Mouse (Mus musculus) heart, postnatal 4 days (tissue): ENCODE data around the gene Olfr1508. TPM values are rescaled to one million over a fixed set of nuclear protein-coding genes. Genes with fewer than 3 reads are reported as not detected.
"Not testable (repeated sequence)": the region's sequence is repeated elsewhere in the genome, so short reads cannot be mapped to it uniquely, and the experiment has no call there.

Experiments used
- DNase-seq: peaks from one replicate; pipeline ENCODE4 v3.0.0; 2021
- total RNA-seq, 2 experiments: library from RNA; stranded (reverse); gene quantifications; 2 replicates each; pipeline ENCODE4 v1.2.3; 2021

Olfr1508 gene
- not detected for total RNA-seq

GRCm38 (mm10) chr14:52467395-52467794, at the start of gene Olfr1508:
Gene Olfr1508, minus strand, starts transcription at chr14:52467495.
- DNase-seq = no peak

GRCm38 (mm10) chr14:52495516-52495915, 28.2 kb upstream of the Olfr1508 start, which contains the start of gene Olfr1507:
Gene Olfr1507, minus strand, starts transcription at chr14:52495749.
- no peak for DNase-seq

GRCm38 (mm10) chr14:52465738-52466137, 1.6 kb downstream of the Olfr1508 start:
- no peak for DNase-seq

GRCm38 (mm10) chr14:52461928-52462327, 5.4 kb downstream of the Olfr1508 start:
- DNase-seq = no peak

GRCm38 (mm10) chr14:52451138-52451537, 16.2 kb downstream of the Olfr1508 start:
- no peak for DNase-seq

GRCm38 (mm10) chr14:52442690-52443089, 24.6 kb downstream of the Olfr1508 start, which contains the start of gene Olfr1509:
Gene Olfr1509, plus strand, starts transcription at chr14:52442990.
- no peak for DNase-seq

GRCm38 (mm10) chr14:52427686-52428085, 39.6 kb downstream of the Olfr1508 start:
- DNase-seq = no peak

- DNase-seq = no peak
These were observed 53.0 kb downstream of the Olfr1508 start, which contains the start of gene Olfr1510 for GRCm38 (mm10) chr14:52414273-52414672. Gene Olfr1510, minus strand, starts transcription at chr14:52414373.

- DNase-seq = not testable (repeated sequence)
These were observed 57.0 kb downstream of the Olfr1508 start for GRCm38 (mm10) chr14:52410142-52410919.

Other genes with a start within 250 kb of the Olfr1508 start
- 10 to 100 TPM; 73.8 to 76.4 TPM for gene Chd8, start 209.7 kb downstream of the Olfr1508 start, total RNA-seq
- gene Tox4, start 188.3 kb downstream of the Olfr1508 start, total RNA-seq = 10 to 100 TPM; 37.4 to 39.3 TPM
- 10 to 100 TPM in 1 of 2 experiments, 1 to 10 TPM in 1; 8.9 to 10.6 TPM for gene Rab2b, start 187.9 kb downstream of the Olfr1508 start, total RNA-seq
- gene Mettl3, start 162.4 kb downstream of the Olfr1508 start, total RNA-seq = 10 to 100 TPM; 13.6 to 15.4 TPM
- gene Sall2, start 138.7 kb downstream of the Olfr1508 start, total RNA-seq = 1 to 10 TPM; 6.1 to 6.4 TPM
- gene Olfr1513, start 111.1 kb downstream of the Olfr1508 start, total RNA-seq = not detected
- gene Olfr1512, start 88.3 kb downstream of the Olfr1508 start, total RNA-seq = not detected
- gene Olfr1511, start 70.1 kb downstream of the Olfr1508 start, total RNA-seq = not detected
- gene Olfr1510, start 53.1 kb downstream of the Olfr1508 start, total RNA-seq = not detected
- gene Olfr1509, start 24.5 kb downstream of the Olfr1508 start, total RNA-seq = not detected
- gene Olfr1507, start 28.3 kb upstream of the Olfr1508 start, total RNA-seq = not detected